Mouse (Mus musculus) v-Abl transformed pro-B cells (cell line): ENCODE data around the gene Higd1a.

Experiments
- in situ Hi-C, 2 experiments: fragments of 400-800 bp; cut with MboI; formaldehyde crosslinking; loops; one replicate each; pipeline ENCODE4 v1.15.1; 2025; ENCODE audit not compliant: unreplicated experiment in 2 of 2

The Higd1a gene

DNA sequence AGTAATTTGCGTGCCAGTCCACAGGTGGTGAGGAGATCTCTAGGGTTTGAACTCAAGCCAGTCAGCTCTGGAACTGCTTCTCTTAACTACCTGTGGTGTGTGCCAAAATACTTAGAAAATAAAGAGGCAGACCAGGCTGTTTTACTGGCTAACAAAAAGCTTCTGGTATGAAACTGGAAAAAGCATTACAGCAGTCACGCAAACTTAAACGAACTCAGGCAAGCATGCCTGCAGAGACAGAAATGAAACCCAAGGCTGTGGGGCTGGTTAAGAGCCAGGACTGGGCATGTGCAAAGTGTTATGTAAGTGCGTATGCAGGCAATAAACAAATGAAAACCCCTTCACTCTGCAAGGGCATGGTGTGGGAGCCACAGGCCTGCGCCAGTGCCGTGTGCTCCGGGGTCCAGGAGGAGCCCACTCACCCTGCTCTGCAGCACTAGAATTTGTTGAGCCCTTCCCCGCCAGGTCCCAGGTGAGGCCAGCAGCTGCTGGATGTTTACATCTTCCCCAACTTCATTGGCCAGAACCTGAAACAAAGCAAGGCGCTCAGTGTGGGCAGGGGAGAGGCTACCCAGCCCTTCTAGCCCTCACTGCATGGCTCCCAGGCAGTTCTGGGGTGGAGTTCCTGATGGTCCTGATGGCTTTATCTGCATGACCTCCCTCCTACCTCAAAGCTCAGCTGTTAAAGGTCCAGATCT, 38.9 kb downstream of the Higd1a start:
- in situ Hi-C loops, result no loop called here

- in situ Hi-C loops, result no loop called here
Measured at GRCm38 (mm10) chr9:121815183-121815582, 43.0 kb downstream of the Higd1a start.

DNA sequence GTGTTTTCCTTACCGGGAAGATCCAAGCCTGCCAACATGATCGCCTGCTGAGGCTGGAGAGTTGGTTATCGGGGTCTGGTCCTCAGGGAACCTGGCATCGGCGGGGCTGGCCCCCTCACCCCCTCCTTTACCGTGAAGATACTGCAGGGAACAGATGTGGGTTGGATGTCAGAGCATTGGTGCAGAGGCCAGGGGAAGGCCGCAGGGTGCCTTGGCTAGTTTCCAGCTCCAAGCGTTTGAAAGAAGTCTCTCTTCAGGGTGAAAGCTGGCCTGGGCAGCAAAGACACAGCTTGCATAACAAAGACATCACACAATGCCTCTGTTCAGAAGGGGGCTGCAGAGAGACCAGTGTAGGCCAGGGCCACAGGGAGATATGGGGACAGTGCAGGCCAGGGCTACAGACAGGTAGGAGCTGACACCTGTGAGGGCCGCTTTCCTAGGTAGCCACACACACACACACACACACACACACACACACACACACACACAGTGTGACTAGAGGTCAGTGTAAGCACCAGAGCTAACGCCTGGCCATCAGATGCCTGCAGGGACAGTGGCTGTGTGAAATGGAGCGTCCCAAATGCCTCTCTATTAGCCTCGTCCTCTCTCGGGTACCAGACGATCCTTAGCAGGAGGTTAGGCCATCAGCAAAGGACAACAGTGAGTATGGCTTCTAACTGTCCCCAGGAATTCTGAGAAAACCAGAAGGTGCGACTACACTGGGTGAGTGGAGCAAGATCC, 47.9 kb downstream of the Higd1a start:
- in situ Hi-C loops, result no loop called here

DNA sequence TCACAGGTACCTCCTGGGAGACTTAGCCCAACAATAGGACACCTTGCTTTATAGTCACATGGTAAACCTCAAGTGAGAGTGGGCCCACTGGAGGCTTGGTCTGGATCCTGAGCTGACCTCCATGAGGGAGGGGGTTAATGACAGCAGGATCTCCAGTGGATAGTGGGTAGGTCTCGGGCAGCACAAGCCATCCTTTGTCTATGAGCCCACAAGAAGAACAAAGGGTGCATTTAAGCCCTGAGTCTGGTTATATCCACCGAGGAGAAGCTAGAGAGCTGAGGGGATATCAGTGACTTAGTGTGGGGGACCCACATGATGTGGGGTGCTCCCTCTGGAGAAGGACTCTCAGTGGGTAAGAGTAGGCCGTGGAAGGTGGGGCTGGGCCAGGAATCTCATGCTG, 49.7 kb downstream of the Higd1a start:
- in situ Hi-C loops, result no loop called here

GRCm38 (mm10) chr9:121807947-121808346, 50.2 kb downstream of the Higd1a start:
- in situ Hi-C loops, result no loop called here

DNA sequence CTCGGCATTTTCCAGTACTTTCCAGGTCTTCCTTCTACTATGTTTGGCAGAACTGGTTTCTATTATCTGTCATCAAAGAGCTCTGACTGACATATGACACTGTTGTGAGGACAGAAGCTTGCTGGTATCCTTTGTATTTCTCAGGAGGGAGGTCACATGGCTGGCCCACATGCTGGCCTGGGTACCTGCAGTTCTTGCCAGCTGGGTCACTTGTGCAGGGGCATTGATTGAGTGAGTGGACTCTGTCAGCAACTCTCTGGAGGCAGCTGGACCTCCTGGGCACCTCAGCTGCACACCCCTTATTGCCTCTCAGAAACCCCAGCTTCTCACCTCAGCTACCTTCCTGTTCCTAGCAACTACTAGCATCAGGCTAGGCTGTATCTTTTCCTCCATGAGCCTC, 50.6 kb downstream of the Higd1a start:
- in situ Hi-C loops, result no loop called here

- in situ Hi-C loops, result no loop called here
Measured at GRCm38 (mm10) chr9:121802747-121803146, 55.4 kb downstream of the Higd1a start.

- in situ Hi-C loops, result no loop called here
Measured at GRCm38 (mm10) chr9:121798887-121799520, 59.2 kb downstream of the Higd1a start.
